Mouse (Mus musculus): Measurements from ENCODE around the gene Grb14. TPM values are rescaled to one million over a fixed set of nuclear protein-coding genes. Genes with fewer than 3 reads are reported as not detected.

Grb14 gene
- total and polyA plus RNA-seq, 3 experiments, result not detected

DNA sequence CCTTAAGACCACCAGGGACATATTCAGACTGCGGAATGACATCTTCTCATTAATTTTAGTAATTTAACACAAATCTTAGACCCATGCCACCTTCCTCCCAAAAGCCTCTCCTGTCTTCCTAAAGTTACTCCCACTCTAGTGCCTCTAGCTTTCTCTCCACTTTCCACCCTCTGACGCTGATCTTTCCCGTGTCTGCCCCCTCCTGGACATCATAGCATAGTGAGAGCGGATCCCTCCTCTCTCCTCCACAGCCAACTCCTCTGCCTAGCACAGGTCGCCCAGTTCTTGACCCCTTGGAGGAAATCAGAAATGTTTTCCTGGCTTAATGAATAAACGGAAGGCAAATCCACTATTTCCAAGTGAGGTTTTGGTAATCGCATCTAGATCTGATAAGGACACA is 131.6 kb downstream of the Grb14 start:
- no peaks in the 10 kb centered on the region for H3K27me3 ChIP-seq (ENCODE audit: control insufficient read depth in 1 of 2, insufficient read depth in 2 of 2, low read length in 2 of 2)
- H3K36me3 ChIP-seq (ENCODE audit: control insufficient read depth in 1 of 2, insufficient read depth in 2 of 2, low read length in 2 of 2), result no peaks in the 10 kb centered on the region
- no peak overlapping the region for H3K4me3 ChIP-seq (ENCODE audit: control insufficient read depth in 1 of 2, insufficient read depth in 1 of 2, low read depth in 2 of 2, low read length in 2 of 2)
- no peaks in the 10 kb centered on the region for H3K79me2 ChIP-seq (ENCODE audit: control insufficient read depth, insufficient read depth, low read length, poor library complexity)
- no peak for DNase-seq (ENCODE audit: low read depth, low spot score)
- H3K9ac ChIP-seq (ENCODE audit: control insufficient read depth, low read depth, low read length, poor library complexity, severe bottlenecking), result no peak overlapping the region
- H3K4me1 ChIP-seq (ENCODE audit: control insufficient read depth in 1 of 2, insufficient read depth in 2 of 2, low read length in 2 of 2), result no peaks in the 10 kb centered on the region
- H3K9me3 ChIP-seq (replicated peaks; ENCODE audit: insufficient read depth, low read length), result no peaks in the 10 kb centered on the region
- TF ChIP-seq GATA1 (IDR thresholded peaks at IDR 0.05; ENCODE audit: low read depth, low read length), result no peak
- TF ChIP-seq ZNF384 (IDR thresholded peaks at IDR 0.05; ENCODE audit: low read depth, low read length), result no peak
- TF ChIP-seq CHD1 (IDR thresholded peaks at IDR 0.05; ENCODE audit: low read depth, low read length), result no peak
- no peak for TF ChIP-seq KAT2A (conservative IDR thresholded peaks at IDR 0.05; ENCODE audit: low read depth, low read length)
- TF ChIP-seq UBTF (IDR thresholded peaks at IDR 0.05; ENCODE audit: borderline replicate concordance, insufficient read depth, low read depth, low read length), result no peak
- no peak for TF ChIP-seq NELFE (IDR thresholded peaks at IDR 0.05; ENCODE audit: low read depth, low read length)
- no peak for TF ChIP-seq TBP (IDR thresholded peaks at IDR 0.05; ENCODE audit: low read depth, low read length)
- TF ChIP-seq POLR2A (IDR thresholded peaks at IDR 0.05; ENCODE audit: control insufficient read depth in 1 of 2, insufficient read depth in 1 of 2, low read depth in 1 of 2, low read length in 2 of 2, poor library complexity in 1 of 2), result no peak
- TF ChIP-seq MXI1 (IDR thresholded peaks at IDR 0.05; ENCODE audit: low read depth, low read length), result no peak
- H3K27ac ChIP-seq (ENCODE audit: control insufficient read depth, low read depth, low read length), result no peak overlapping the region

DNA sequence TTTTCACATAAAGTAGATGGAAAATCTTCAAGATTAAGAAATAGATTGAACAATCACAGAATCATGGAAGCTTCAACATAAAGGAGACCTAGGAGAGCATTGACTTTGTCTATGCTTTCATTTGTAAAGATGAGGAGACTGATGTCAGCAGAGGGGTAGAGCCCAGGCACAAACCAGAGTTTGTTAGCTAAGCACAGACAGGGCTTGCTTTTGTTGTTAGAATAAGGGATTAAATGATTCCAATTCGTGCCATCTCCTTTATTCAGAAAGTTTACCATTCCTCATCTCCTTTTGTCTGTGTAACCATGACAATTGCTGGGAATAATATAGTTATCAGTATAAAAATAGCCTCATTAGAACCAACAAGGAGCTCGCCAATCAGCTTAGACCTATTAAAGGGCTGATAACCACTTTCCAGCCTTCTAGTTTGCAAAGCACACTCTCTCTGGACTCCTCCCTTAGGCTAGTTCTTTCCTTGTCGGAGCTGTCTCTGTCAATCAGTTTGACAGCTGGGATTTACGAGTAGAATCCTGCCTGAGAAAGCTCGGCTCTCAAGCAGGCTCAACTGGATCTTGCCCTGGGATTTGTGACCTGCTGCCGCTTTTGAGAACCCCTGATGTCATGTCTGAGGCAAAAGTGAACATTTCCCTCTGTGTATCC is 137.6 kb downstream of the Grb14 start:
- no peaks in the 10 kb centered on the region for H3K79me2 ChIP-seq (ENCODE audit: control insufficient read depth, insufficient read depth, low read length, poor library complexity)
- no peak for TF ChIP-seq GATA1 (IDR thresholded peaks at IDR 0.05; ENCODE audit: low read depth, low read length)
- no peak for TF ChIP-seq MAX (IDR thresholded peaks at IDR 0.05; ENCODE audit: low read length)
- TF ChIP-seq NELFE (IDR thresholded peaks at IDR 0.05; ENCODE audit: low read depth, low read length), result no peak
- no peak for TF ChIP-seq USF2 (IDR thresholded peaks at IDR 0.05; ENCODE audit: borderline replicate concordance in 1 of 2, insufficient read depth in 1 of 2, low read depth in 1 of 2, low read length in 2 of 2)
- no peak for TF ChIP-seq RAD21 (IDR thresholded peaks at IDR 0.05; ENCODE audit: low read depth, low read length)
- TF ChIP-seq SIN3A (IDR thresholded peaks at IDR 0.05; ENCODE audit: low read length), result no peak
- no peak for TF ChIP-seq MXI1 (IDR thresholded peaks at IDR 0.05; ENCODE audit: low read depth, low read length)
- no peak for TF ChIP-seq BHLHE40 (IDR thresholded peaks at IDR 0.05; ENCODE audit: borderline replicate concordance, low read depth, low read length)
- no peak for TF ChIP-seq ETS1 (IDR thresholded peaks at IDR 0.05; ENCODE audit: low read depth, low read length)
- TF ChIP-seq TAL1 (IDR thresholded peaks at IDR 0.05; ENCODE audit: low read length), result no peak
- no peak for TF ChIP-seq EP300 (IDR thresholded peaks at IDR 0.05; ENCODE audit: low read depth in 1 of 2, low read length in 2 of 2)
- no peak for TF ChIP-seq MYB (IDR thresholded peaks at IDR 0.05; ENCODE audit: low read depth, low read length)
- TF ChIP-seq ZMIZ1 (IDR thresholded peaks at IDR 0.05; ENCODE audit: low read depth, low read length), result no peak
- TF ChIP-seq ZNF384 (IDR thresholded peaks at IDR 0.05; ENCODE audit: low read depth, low read length), result no peak
- TF ChIP-seq POLR2AphosphoS5 (IDR thresholded peaks at IDR 0.05; ENCODE audit: borderline replicate concordance, low read depth, low read length), result no peak
- no peak for TF ChIP-seq CTCF (IDR thresholded peaks at IDR 0.05 in 2 of 3, conservative IDR thresholded peaks at IDR 0.05 in 1 of 3; ENCODE audit: control insufficient read depth in 1 of 3, insufficient read depth in 1 of 3, low read depth in 2 of 3, low read length in 3 of 3, poor library complexity in 1 of 3, severe bottlenecking in 1 of 3)
- no peak for TF ChIP-seq UBTF (IDR thresholded peaks at IDR 0.05; ENCODE audit: borderline replicate concordance, insufficient read depth, low read depth, low read length)
- no peak for TF ChIP-seq TCF12 (IDR thresholded peaks at IDR 0.05; ENCODE audit: low read depth, low read length)
- no peaks in the 10 kb centered on the region for H3K9me3 ChIP-seq (replicated peaks; ENCODE audit: insufficient read depth, low read length)
- H3K27me3 ChIP-seq (ENCODE audit: control insufficient read depth in 1 of 2, insufficient read depth in 2 of 2, low read length in 2 of 2), result no peaks in the 10 kb centered on the region
- no peak overlapping the region for H3K4me3 ChIP-seq (ENCODE audit: control insufficient read depth in 1 of 2, insufficient read depth in 1 of 2, low read depth in 2 of 2, low read length in 2 of 2)
- no peak overlapping the region for H3K27ac ChIP-seq (ENCODE audit: control insufficient read depth, low read depth, low read length)
- no peak overlapping the region for H3K9ac ChIP-seq (ENCODE audit: control insufficient read depth, low read depth, low read length, poor library complexity, severe bottlenecking)
- no peaks in the 10 kb centered on the region for H3K4me1 ChIP-seq (ENCODE audit: control insufficient read depth in 1 of 2, insufficient read depth in 2 of 2, low read length in 2 of 2)
- DNase-seq (ENCODE audit: low read depth, low spot score), result no peak
- H3K36me3 ChIP-seq (ENCODE audit: control insufficient read depth in 1 of 2, insufficient read depth in 2 of 2, low read length in 2 of 2), result no peaks in the 10 kb centered on the region

All from MEL (cell line).